Mouse (Mus musculus) thymus, adult 18-20 months (tissue): ENCODE data around the gene Syt17.
A peak's percentile ranks its signal among the peaks of the same experiment; 100 is the strongest.

Experiments
- DNase-seq, 2 experiments: peaks; one replicate each; pipeline ENCODE4 v3.0.0; 2022; ENCODE audit warnings: mixed read lengths in 2 of 2

Syt17 gene

GRCm38 (mm10) chr7:118448134-118448967 lies at the start of gene Syt17:
Syt17 (minus strand) TSS chr7:118448222.
- no peak for DNase-seq

- DNase-seq, result no peak
Measured at GRCm38 (mm10) chr7:118494892-118495579, 47.0 kb upstream of the Syt17 start.

- DNase-seq, result no peak
Measured at GRCm38 (mm10) chr7:118493892-118494291, 45.9 kb upstream of the Syt17 start.

GRCm38 (mm10) chr7:118491431-118492147 lies 43.6 kb upstream of the Syt17 start, which contains the start of gene Itpripl2:
Itpripl2 (minus strand) TSS chr7:118491975.
- DNase-seq, result peak; percentile 18 to 42

GRCm38 (mm10) chr7:118490666-118491430 lies 42.8 kb upstream of the Syt17 start:
- DNase-seq, result no peak

- DNase-seq, result no peak
Measured at GRCm38 (mm10) chr7:118489706-118490665, 42.0 kb upstream of the Syt17 start.

- DNase-seq, result no peak
Measured at GRCm38 (mm10) chr7:118488060-118488664, 40.1 kb upstream of the Syt17 start.

- no peak for DNase-seq
Measured at GRCm38 (mm10) chr7:118486917-118487316, 38.9 kb upstream of the Syt17 start.

GRCm38 (mm10) chr7:118483996-118484395 lies 36.0 kb upstream of the Syt17 start:
- no peak for DNase-seq

GRCm38 (mm10) chr7:118482001-118482400 lies 34.0 kb upstream of the Syt17 start:
- no peak for DNase-seq

GRCm38 (mm10) chr7:118481047-118481810 lies 33.2 kb upstream of the Syt17 start:
- DNase-seq, result no peak

- DNase-seq, result no peak
Measured at GRCm38 (mm10) chr7:118480160-118480709, 32.2 kb upstream of the Syt17 start.

- no peak for DNase-seq
Measured at GRCm38 (mm10) chr7:118478835-118479312, 30.9 kb upstream of the Syt17 start.

GRCm38 (mm10) chr7:118476428-118476827 lies 28.4 kb upstream of the Syt17 start:
- no peak for DNase-seq

- no peak for DNase-seq
Measured at GRCm38 (mm10) chr7:118475008-118475705, 27.1 kb upstream of the Syt17 start.

- no peak for DNase-seq
Measured at GRCm38 (mm10) chr7:118472886-118473285, 24.9 kb upstream of the Syt17 start.

GRCm38 (mm10) chr7:118468060-118468459 lies 20.0 kb upstream of the Syt17 start:
- no peak for DNase-seq

- no peak for DNase-seq
Measured at GRCm38 (mm10) chr7:118464432-118464831, 16.4 kb upstream of the Syt17 start.
